Mouse (Mus musculus): Measurements from ENCODE around the gene Zfp445.

DNA sequence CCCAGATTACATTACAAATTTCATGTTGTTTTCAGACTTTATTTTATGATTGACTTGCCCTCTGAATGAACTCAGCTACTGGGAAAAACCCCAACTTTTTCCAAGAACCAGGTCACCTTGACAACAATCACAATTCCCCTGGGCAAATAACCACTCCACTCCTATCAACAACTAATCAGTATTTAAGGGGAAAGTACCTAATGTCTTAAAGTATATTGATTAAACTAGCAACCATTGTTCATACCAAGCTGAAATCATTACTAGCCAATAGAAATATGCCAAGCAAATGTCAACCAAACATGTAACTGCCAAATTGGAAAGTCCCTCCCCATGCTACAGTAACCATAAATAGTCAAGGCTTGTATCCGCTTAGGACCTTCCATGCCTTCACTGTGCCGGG is 9.3 kb upstream of the Zfp445 start:
- no peak for TF ChIP-seq CTCF (conservative IDR thresholded peaks at IDR 0.05; ENCODE audit: low read length)
- no peak for TF ChIP-seq POU5F1 (IDR thresholded peaks at IDR 0.05; ENCODE audit: borderline replicate concordance, low read length)

Measured in E14TG2a.4 (cell line).